Mouse (Mus musculus) thymus, adult 18-20 months (tissue): ENCODE data around the gene Pla2g12b.

ENCODE experiments used
- DNase-seq, 2 experiments: peaks; one replicate each; pipeline ENCODE4 v3.0.0; 2022; ENCODE audit warnings: mixed read lengths in 2 of 2

The Pla2g12b gene

DNA sequence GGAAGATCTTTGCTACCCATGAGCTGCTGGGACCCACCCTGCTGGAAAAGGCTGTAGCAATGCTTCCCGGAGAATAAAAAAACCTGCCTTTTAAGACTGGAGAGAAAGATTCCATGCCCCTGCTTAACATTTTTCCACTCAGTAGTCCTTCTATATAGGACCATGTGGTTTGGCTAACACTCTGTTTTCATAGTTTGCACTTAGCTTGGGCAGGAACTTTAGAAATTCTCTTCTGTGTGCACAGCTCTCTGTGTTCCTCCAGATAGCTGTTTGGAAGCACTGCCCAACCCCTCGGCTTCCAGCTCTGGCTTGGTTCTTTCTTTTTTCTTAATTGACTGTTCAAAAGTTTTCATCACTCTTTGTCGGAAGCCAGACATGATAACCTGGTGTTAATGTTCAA is 13.2 kb downstream of the Pla2g12b start:
- DNase-seq, result no peak

DNA sequence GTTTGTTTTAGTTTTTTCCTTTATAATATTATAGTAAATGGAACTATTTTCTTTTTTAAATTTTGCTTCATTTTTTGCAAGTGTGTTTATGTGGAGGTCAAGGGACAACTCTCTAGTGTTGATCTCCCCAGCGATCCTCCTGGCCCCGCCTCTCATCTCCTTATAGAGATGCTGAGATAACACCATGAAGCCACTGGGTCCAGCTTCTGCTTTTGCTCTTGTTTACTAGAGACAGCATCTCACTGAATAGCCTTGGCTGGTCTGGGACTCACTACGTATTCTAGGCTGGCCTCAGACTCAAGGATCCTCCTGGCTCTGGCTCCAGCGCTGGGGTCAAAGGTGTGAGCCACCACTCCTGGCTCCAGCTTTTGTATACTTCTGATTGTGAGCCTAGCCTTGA is 16.1 kb downstream of the Pla2g12b start:
- DNase-seq, result no peak

DNA sequence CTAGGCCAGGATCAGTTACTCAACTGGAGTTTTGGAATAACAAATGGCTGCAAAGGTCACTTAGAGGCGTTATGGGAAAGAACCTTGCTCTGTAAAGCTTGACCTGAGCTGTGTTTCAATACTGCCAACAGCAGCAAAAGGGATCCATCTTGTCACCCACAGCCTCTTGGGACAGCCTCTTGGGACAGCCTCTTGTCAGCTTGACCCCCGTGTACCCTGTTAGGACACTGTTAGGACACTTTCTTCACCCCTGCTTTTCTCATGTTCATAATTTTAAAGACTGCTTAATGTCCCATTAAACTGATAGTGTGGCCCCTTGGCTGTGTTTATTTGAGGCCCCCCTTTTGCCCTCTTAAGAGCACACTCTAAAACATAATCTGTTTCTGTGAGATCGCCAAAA is 21.0 kb downstream of the Pla2g12b start:
- no peak for DNase-seq

DNA sequence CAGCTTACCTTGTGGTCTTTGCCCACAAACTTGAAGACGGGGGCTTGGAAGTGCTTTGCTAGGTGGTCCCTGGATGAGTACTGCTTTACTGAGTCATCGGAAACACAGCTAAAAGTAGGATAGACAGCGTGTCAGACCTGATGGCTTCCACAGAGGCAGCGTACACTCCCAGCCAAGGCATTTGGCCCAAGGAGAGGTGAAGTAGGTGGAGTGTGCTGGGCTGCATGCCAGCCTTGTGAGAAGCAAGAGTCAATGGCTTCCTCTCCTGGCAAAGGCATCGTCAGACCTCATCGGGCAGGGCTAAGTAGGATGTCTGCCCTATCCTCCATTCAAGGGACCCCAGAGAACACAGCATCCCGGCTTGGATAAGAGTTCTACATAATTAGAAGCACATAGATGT is 21.9 kb downstream of the Pla2g12b start:
- no peak for DNase-seq

DNA sequence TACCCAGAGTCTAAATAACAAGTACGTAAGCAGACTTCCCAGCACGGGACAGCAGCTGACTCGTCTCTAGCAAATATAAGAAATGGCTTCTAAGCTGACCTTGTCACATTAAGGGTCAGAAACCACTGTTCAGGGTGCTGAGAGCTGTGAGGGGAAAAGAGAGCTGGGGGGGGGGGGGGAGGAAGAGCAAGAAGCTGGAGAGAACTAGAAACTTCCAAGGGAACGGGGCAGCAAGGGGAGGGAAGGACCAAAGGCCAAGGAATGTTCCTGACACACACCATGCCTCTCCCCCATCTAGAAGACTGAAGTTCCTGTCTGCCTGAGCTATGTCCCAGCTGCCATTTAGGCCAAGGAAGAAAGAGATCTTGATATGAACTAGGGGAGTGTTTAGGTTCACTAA is 22.9 kb downstream of the Pla2g12b start:
- no peak for DNase-seq

DNA sequence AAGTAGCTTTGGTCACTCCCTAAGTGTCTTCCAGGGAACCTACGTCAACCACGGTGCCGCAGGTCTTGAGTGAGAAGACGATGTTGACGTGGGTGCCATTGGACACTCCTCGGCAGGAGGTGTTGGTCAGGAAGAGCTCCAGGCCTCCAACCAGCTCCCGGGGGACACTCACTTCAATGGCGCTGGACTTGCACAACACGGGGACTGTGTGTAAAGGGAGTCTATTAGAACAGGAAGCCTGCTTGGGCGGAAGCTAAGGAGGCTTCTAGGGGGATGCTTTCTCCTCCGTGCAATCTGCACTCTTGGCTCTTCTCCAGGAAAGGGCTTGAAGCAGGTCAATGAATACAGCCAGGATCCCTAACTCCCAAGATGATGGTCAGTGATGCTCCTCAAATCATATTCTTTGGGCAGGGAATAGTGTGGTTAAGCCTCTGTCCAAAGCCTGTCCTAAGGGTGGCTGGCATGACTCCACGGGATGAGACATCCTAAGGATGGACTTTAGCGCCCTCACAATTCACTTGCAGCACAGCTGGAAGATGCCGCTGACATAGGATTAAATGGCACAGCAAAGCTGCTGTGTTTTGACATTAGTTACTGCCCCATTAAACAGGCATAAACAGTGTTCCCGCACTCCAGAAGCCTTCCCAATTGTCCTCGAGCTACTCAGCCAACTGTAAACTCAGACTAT is 26.1 kb downstream of the Pla2g12b start:
- DNase-seq, result no peak

DNA sequence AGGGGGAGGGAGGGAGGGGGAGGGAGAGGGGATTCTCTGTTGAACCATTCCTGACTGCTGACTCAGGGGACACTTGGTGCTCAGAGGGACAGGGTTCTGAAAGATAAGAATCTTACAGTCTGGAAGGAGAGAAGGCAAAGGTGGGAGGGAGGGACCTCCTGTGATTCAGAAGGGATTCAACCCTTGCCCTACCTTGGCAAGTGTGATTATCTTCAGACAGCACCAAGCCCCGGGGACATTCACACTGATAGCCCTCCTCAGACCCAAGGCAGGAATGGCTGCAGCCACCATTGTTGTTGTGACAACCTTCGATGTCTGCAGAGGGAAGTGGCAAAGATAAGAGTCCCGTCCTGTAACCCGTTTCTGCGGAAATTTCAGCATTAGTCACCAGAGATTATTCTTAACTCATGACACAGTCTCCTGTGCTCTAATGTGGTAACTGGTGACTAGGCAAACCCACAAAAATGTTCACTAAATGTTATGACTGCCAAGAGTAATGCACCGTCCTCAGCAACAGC is 27.3 kb downstream of the Pla2g12b start:
- no peak for DNase-seq

DNA sequence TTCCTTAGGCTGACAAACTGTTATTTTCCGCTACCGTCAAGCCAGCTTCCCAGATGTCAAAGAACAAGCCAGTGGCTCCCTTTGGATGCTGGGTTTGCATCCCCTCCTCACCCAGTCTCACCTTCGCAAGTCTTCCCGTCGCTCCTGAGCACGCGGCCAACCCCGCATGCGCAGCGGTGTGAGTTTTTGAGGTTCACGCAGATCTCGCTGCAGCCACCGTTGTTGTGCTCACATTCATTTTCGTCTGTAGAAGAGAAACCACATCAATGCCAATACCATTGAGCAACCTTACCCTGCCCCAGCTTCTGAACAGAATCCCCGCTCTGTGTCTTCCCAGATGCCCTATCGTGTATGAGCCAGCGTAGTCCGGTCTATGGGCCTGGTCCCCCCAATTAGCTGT is 32.3 kb downstream of the Pla2g12b start:
- no peak for DNase-seq

DNA sequence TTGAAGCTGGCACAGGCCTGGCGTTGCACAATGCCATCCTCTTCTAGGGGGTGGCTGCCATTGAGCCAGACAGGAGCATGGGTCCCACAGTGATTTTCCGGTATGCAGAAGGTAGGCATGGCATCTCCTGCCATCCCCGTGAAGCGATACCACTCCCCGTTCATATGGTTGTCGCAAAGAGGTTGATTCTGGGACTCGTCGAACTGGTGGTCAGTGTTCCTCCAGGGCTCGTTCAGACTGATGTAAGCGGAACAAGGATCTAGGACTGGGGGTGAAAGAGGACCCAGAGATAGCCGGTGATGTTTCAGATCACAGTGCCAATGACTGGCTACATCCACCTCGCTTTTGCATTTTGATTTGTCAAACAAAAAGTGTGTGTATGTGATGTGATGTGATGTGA is 35.2 kb downstream of the Pla2g12b start:
- no peak for DNase-seq

DNA sequence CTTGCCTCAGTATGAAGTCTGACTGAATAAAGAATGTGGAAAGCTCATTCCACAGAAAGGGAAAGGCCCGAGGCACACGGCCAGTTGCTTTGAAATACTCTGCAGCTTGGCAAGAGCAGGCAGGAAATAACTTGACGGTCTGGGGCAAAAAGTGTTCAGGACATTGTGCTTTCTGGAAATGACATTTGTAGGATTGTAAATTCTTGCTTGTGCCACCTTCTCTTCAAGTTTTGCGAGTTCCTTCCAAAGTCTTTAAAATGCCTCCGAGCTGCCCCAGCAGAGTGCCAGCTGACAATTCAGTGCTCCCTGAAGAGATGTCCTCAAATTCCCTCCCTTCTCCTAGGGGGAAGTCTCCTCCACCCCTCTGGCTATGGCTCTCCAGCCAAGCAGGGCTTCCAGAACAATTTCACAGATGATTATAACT is 36.1 kb downstream of the Pla2g12b start:
- DNase-seq, result no peak

DNA sequence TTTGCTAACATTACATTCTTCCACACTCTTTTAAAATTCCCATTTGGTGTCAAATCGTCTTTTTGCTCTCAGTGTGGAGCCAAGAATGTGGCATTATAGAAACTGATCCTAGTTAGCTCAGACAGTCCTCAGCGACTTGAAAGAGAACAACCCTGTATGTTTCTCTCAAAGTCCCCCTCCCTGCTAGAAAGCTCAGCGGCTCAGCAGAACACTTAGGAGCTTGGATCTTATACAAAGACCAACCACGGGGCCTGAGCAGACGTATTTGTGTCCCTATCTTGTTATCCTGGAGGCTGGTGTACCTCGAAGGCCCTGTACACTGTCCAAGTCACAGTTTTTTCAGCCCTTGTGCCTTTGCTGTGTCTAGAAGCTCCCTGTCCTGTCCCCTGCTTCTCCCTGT is 36.7 kb downstream of the Pla2g12b start:
- DNase-seq, result no peak

DNA sequence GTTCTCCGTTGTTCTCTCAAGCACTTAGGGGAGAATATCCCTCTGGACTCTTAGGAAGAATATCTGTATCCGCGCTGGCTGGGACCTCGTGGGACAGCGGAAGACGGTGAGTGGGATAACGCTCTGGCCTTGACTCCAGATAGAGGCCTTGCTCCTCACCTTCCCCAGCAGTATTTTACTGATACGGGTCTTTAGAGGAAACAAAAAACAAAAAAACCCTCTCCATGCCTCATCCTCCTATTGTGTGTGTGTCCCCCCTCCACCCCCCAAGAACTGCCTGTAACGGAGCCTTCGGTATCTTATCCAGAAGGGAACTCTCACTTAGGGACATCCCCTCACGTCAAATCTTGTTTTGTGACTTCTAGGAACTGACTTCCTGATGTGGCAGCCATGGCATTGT is 38.3 kb downstream of the Pla2g12b start, which contains the start of gene Oit3:
TSS of gene Oit3 (minus strand) at position 44 of the 400 bp plus-strand sequence.
- no peak for DNase-seq

DNA sequence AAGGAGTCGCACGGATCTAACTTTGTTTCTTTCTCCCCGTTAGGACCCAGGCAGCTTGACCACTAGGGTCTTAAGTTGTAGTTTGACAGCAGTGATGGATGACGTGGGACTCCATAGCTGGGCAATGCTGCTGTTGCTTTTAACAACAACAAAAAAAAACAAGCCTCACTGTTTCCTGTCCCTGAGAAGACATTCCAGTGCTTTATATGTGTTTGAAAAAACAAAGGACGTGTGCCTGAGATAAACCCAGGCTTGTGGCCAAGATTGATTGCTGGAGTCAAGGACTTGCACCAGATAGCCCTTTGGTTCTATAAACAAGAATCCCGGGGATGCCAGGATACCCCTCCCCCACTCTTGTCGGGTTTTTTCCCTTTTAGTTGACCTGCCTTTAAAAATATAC is 39.8 kb downstream of the Pla2g12b start:
- no peak for DNase-seq

DNA sequence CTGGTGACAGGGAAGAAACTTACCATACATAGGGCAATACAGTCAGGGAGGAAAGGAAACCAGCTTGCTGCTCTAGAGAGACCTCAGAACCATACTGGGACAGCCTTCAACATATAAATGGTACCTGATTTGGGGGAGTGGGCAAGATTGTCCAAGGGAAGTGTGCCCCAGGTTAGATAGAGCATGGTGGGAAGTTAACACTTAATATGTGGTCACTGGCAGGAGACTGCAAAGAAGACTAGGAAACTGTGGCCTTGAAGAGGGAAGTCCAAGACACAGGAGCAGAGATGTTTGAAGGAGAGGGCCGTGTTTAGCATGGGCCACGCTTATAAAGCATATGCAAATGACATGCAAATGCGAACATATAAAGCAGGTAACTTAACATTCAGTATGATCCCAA is 40.6 kb downstream of the Pla2g12b start:
- no peak for DNase-seq

DNA sequence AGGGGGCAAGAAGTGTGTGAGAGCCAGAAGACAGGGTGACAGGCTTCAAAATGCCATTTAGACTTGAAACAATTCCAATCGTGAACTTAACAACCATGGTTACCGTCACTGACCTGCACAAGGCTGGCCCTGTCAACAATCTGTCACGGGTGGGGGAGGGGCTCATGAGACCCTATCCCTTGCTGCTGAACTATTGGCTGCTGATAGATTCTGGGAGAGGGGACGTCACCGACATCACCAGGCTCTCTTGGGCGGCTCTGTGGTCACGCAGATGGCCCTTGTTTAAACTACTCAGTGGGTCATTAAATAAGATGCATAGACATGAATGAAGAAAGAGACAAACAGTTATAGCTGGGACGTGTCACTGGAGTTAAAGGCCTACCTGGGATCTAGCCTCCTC is 41.2 kb downstream of the Pla2g12b start:
- no peak for DNase-seq

DNA sequence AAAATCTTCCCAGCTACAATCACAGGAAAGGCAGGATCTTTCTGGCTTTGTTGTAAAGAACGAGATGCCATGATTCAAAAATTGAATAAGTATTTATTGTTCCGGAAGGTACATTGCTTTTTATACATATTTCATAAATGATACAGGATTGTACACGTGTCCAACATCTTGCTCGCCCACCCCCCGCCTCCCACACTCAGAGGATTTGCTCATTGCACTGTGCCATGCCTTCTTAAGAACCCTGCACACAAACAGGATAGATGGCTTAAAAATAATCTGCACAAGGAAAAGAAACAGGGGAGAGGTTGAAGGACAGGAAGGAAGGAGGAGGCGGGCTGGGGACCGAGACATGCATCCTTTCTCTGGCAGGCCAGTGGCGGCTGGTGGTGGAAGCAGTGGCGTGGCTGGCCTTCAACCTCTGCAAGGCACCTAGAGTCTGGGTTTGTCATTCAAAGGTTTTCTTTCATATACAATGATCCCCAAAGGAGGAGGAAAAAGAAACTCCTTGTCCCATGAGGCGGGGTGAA is 43.5 kb downstream of the Pla2g12b start:
- DNase-seq, result no peak

DNA sequence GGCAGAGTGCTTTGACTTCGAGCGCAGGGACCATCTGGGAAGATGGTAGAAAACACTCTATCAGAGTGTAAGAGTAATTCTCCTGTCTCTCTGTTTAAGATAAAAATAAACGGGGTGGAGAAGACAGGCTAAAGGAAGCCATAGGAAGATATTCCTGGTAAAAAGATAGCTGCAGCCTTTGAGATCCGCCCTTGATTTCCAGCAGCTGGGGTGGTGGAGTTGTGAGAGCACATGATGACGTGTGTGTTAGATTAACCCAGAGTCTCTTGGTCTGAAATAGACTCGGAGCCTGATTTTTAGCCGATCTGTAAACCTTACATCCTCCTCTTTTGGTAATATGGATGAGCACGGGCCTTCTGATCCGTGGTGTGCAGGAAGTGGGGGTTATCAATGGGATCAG is 44.1 kb downstream of the Pla2g12b start:
- no peak for DNase-seq

DNA sequence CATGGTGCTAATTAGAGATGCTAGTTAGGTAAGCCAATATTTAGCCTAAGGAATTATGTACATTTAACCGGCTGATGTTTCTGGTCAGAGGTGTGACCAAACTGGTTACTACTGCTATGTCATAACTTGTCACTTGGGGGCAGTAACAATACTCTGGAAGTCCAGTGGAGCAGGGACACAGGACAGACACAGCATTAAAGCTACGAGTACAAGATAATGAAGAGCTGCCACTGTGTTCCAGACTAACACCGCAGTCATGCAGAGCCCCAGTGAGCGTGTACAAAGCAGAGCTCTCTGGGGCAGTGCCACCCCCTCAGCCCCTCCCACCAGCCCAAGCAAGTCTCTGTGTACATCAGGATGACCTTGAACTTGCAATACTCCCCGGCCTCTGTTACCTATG is 48.4 kb downstream of the Pla2g12b start:
- no peak for DNase-seq

DNA sequence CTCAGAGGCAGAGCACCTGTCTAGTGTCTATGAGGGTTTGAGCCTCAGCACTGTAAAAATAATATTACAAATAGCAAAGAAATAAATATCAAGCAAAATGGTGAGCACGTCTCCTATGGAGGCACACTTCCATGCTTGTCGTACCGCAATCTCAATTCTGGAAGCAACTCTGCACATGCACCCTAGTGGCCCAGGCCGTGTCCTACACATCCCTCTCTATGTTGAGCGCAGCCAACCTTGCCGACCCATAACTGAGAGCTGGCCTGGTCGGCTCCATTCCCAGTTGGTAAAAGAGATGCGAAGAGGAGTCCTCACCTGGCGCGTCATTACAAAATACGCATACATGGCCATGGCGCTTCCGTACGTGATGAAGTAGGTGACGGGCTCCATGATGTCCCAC is 51.2 kb downstream of the Pla2g12b start:
- DNase-seq, result no peak

DNA sequence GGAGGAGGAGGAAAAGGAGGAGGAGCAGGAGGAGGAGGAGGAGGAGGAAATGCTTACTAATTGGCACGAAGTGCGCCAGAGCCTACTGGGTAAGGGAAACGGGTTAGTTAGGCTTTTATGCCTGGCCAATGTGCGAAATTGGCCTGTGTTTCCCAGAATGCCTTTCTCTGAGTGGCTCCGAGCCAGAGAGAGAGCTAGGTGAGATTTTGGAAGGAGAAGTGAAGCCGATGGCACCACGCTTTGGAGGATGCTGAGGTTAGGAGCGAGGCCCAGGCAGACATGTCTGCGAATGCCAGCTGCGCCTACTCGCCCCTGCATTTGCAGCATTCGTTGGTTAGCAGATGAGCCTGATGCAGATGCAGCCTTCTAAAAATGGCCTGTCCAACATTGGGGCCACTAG is 56.3 kb downstream of the Pla2g12b start:
- no peak for DNase-seq

DNA sequence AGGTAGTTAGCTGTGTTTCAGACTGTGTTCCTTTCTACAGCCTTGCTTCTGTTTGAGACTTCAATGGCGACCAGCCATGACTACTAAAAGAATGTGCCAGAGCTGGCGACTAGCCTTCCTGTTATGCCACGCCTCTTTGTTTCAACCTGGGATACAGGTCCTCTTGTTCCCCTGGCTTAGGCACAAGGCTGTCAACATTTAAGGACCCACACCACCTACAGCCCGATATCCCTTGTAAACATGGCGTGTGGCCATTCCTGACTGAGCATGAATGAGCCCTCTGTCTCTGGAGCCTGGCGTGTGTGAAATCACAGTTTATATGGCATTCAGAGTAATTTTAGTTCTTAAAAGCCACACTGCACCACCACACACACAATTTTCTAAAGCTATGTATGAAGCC is 58.8 kb downstream of the Pla2g12b start:
- no peak for DNase-seq

DNA sequence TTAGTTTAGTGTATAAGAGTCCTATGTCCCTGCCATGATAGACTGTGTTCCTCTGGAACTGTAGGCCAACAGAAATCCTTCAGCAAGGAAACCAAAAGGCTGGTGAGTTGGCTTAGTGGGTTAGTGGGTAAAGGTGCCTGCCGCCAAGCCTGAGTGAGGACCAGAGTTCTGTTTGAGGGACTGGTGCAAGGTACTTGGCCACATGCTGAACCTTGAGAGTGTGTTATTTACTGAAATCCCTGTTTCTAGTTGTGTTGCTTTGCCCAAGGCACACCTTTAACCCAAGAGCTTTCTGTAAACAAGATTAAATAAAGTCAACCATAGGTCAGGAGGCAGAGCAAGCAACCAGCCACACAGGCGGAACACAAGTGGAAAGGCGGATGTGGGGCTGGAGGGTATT is 62.1 kb downstream of the Pla2g12b start:
- DNase-seq, result no peak

DNA sequence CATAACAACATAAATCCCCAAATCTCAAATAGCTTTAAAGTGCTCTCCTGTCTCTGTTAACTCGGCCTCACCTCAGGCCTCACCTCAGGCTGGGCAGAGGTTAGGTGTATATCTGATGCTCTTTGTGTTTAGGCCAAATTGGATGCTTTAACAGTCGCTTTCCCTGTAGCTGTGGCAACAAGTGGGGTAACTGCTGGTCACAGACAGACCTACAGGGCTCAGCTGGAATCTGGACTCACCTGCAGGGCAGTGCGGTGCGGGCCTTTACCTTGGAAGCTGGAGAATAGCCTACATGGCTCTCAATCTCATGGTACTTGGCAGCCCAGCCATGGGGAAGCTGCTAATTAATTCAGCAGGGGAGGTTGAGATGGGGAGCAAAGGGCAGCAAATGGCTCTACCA is 63.2 kb downstream of the Pla2g12b start:
- DNase-seq, result no peak

DNA sequence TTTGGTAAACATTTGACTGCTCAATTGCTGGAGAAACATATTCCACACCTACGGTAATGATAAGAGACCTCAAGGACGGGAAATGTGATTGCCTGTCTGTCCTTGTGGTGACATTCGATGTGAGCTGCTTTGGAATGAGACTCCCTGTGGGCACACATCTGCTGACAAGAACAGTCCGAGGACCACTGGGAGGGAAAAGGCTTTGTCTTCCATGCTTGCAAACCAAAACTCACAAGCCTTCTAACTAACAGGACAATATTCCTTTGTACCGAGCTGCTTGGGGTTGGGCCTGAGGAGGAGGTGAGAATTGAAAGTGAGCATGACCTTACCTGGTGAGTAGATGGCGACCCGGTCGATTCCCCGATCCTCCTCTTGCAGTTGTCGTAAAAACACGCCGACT is 63.8 kb downstream of the Pla2g12b start:
- no peak for DNase-seq

DNA sequence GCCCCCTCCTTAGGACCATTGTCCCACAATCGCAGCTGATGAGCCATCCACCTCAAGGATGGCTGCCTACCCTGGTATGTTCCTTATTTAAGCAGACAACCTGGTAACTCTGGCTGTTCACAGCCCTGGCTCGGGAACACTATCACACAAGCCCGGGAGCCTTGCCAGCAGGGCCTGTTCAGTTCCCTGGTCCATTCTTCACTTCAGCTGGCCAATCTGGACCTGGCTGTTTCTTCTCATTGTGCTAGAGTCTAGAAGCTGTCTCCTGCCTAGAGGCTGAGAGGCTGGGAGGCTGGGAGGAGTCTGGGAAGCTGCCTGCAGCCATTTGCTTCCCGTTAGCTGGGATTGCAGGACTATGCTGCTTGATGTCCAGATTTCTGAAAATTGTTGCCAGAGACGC is 67.0 kb downstream of the Pla2g12b start:
- no peak for DNase-seq
